Mouse (Mus musculus) sigmoid colon, adult 10 weeks (tissue): ENCODE results near the gene Traf2. TPM values are rescaled to one million over a fixed set of nuclear protein-coding genes. Genes with fewer than 3 reads are reported as not detected.

Source experiments
- polyA plus RNA-seq: library from polyadenylated mRNA; stranded (reverse); fragments of 350-450 nt; fragmentation: Illumina TruSeq; extraction: RNeasy Lipid Tissue Mini Kit (QIAGEN cat#74804); gene quantifications from one replicate; pipeline ENCODE4 v1.2.3, GENCODE M21; 2014; ENCODE audit warnings: low read depth, low replicate concordance

Traf2 gene
- polyA plus RNA-seq = 0.95 TPM

GRCm38 (mm10) chr2:25546811-25547491 lies at the start of gene Traf2:
TSS of gene Traf2 (minus strand) at chr2:25546940.

GRCm38 (mm10) chr2:25581294-25581864 lies 34.6 kb upstream of the Traf2 start, which contains the start of gene Ajm1:
TSS of gene Ajm1 (minus strand) at chr2:25581757.

GRCm38 (mm10) chr2:25574579-25575431 lies 28.1 kb upstream of the Traf2 start, which contains the start of the genes Mamdc4 and Phpt1:
TSS of gene Mamdc4 (minus strand) at chr2:25574845.
TSS of gene Phpt1 (minus strand) at chr2:25575224.

GRCm38 (mm10) chr2:25557221-25557963 lies 10.7 kb upstream of the Traf2 start, which contains the start of gene Edf1:
TSS of gene Edf1 (plus strand) at chr2:25557847.

DNA sequence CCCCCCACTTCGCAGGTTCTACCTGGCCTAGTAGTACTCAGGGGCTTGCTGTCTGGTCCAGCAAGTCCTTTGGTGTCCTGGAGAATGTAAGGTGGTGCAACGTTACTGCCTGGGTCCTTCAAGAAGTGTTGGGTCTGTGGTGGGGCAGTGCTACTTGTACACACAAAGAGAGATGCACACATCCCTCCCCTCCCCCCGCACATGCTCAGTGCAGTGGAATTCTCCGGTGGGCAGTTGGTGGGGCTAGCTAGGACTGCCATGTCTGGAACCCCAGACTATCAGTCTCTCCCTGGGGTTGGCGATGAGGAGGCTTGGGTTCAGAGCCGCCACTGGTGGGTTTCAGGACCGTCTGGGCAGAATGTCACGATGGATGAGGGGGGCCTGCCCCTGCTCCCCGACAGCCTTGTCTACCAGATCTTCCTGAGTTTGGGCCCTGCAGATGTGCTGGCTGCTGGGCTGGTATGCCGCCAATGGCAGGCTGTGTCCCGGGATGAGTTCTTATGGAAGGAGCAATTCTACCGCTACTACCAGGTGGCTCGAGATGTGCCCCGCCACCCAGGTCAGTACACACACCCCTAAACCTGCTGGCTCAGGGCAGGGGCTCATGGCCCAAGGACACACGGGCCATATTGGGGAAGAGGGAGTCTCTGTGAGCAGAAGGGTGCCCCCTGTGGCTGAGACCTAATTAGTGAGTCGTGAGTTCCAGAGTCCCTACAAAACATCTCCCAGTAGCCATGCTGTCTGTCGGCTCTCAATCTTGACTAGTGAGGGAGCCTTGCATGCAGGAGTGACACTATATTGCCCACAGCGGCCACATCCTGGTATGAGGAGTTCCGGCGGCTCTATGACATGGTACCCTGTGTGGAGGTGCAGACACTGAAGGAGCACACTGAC lies 44.9 kb downstream of the Traf2 start, which contains the start of gene C8g:
C8g (minus strand) TSS at position 127 of the 894 bp plus-strand sequence.

DNA sequence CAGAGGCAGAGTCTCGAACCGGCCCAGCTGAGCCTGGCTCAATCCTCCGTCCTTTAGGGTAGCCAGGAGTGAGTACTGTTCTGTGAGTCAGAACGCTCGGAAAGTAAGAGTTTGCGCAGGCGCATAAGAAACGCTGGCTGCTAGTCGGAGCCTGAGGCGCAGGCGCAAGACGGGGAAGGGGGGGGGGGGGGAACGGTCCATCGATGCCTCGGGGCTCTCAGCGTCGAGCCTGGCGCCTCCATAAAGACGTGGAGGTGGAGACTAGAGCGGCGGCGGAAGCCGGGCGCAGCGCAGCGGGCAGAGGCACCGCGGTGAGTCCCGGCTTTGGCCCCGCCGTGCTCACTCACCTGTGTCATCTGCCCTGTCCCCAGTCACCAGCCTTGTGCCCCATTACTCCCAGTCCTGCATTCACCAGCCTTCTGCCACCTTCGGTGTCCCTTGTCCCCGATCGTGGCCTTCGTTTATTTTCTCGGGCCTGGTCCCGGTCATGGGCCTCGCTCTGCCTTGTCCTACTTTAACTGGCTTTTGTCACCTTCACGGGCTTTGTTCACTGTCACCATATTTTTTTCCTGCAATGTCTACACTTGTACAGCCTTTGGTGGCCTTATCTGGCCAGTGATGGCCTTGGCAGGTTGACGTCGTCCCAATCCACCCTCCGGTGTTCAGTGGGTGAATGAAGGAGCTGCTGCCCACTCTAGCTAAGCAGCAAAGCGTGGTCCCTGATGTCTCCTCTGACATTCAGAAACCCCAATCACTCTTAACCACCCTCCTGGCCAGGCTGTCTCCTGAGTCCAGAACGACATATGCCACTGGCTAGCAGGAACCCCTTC lies 45.9 kb downstream of the Traf2 start, which contains the start of gene Fbxw5:
Fbxw5 (plus strand) TSS at position 175 of the 830 bp plus-strand sequence.

GRCm38 (mm10) chr2:25493476-25493961 lies 53.2 kb downstream of the Traf2 start, which contains the start of gene Lcn12:
TSS of gene Lcn12 (minus strand) at chr2:25493911.

GRCm38 (mm10) chr2:25469969-25470368 lies 76.8 kb downstream of the Traf2 start, which contains the start of gene Ptgds:
TSS of gene Ptgds (minus strand) at chr2:25470046.

Other genes with a start within 250 kb of the Traf2 start
- gene Grin1, start 227.8 kb downstream of the Traf2 start, polyA plus RNA-seq = 0.13 TPM
- gene Man1b1, start 214.6 kb downstream of the Traf2 start, polyA plus RNA-seq = 21.3 TPM
- gene Dpp7, start 190.6 kb downstream of the Traf2 start, polyA plus RNA-seq = 7.7 TPM
- 3.2 TPM for gene Uap1l1, start 181.3 kb downstream of the Traf2 start, polyA plus RNA-seq
- 0.13 TPM for gene Sapcd2, start 174.6 kb downstream of the Traf2 start, polyA plus RNA-seq
- 0.28 TPM for gene Entpd2, start 151.1 kb downstream of the Traf2 start, polyA plus RNA-seq
- 9.3 TPM for gene Npdc1, start 147.6 kb downstream of the Traf2 start, polyA plus RNA-seq
- gene Fut7, start 123.7 kb downstream of the Traf2 start, polyA plus RNA-seq = not detected
- gene Abca2, start 118.2 kb downstream of the Traf2 start, polyA plus RNA-seq = 0.09 TPM
- not detected for gene Clic3, start 90.1 kb downstream of the Traf2 start, polyA plus RNA-seq
- 2.6 TPM for gene Paxx, start 85.8 kb downstream of the Traf2 start, polyA plus RNA-seq
- gene Ptgds, start 76.9 kb downstream of the Traf2 start, polyA plus RNA-seq = not detected
- gene Lcn12, start 53.0 kb downstream of the Traf2 start, polyA plus RNA-seq = not detected
- 1.5 TPM for gene Fbxw5, start 46.2 kb downstream of the Traf2 start, polyA plus RNA-seq
- gene C8g, start 45.2 kb downstream of the Traf2 start, polyA plus RNA-seq = not detected
- 2.6 TPM for gene Edf1, start 10.9 kb upstream of the Traf2 start, polyA plus RNA-seq
- not detected for gene Mamdc4, start 27.9 kb upstream of the Traf2 start, polyA plus RNA-seq
- not detected for gene Phpt1, start 28.3 kb upstream of the Traf2 start, polyA plus RNA-seq
- gene Ajm1, start 34.8 kb upstream of the Traf2 start, polyA plus RNA-seq = not detected
- 29.1 TPM for gene Rabl6, start 61.6 kb upstream of the Traf2 start, polyA plus RNA-seq
- not detected for gene Ccdc183, start 70.7 kb upstream of the Traf2 start, polyA plus RNA-seq
- gene Tmem141, start 75.1 kb upstream of the Traf2 start, polyA plus RNA-seq = 3.3 TPM
- gene Fcna, start 81.1 kb upstream of the Traf2 start, polyA plus RNA-seq = 7.5 TPM
- gene Lcn8, start 106.2 kb upstream of the Traf2 start, polyA plus RNA-seq = not detected
- gene Lcn5, start 111.0 kb upstream of the Traf2 start, polyA plus RNA-seq = not detected
- not detected for gene Lcn6, start 129.8 kb upstream of the Traf2 start, polyA plus RNA-seq
- gene Lcn10, start 135.8 kb upstream of the Traf2 start, polyA plus RNA-seq = not detected
- gene Obp2a, start 153.1 kb upstream of the Traf2 start, polyA plus RNA-seq = not detected
- gene Bmyc, start 159.8 kb upstream of the Traf2 start, polyA plus RNA-seq = 5.0 TPM
- gene Obp2b, start 190.1 kb upstream of the Traf2 start, polyA plus RNA-seq = not detected
- not detected for gene Lcn3, start 218.6 kb upstream of the Traf2 start, polyA plus RNA-seq
- gene Lcn11, start 230.1 kb upstream of the Traf2 start, polyA plus RNA-seq = not detected
- gene Gm13539, start 235.3 kb upstream of the Traf2 start, polyA plus RNA-seq = not detected